ENCODE assay signal across 9 mouse cellular contexts in the genomic region with DNA sequence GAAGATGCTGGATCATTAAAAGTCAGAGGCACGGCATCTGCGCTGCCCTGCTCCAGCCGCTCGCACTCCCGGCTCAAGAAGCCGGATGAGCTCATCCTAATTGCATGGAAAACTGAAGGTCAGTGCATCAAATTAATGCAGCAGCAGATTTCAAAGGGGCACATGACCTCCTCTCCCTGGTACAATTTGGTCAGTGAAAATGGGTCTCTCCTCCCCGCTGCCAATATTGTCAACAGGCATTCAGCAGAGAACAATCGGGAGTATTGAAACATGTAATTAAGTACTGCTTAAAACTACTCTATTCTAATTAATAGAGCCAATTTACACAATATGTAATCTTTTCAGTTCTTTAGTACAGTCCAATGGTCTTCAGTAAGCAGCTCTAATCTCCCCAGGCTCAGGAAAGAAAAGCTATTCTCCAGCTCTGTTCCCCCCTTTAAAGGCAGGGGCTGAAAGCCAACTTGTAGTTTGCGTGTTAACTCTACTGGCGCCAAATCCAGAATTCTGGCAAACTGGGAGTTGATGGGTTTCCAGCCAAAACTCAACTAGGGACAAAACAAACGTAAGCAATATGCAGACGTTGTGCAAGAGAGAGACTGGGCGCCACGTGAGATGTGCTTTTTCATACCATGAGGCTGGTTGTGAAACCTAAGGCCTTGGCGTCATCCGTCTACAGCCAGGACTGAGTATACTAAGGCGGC.
DNase-seq lines count a peak whose midpoint lies in the region; TF ChIP-seq lines count a peak whose summit lies in the region.
"Had no signal": no experiment of that assay in that cellular context is flagged by ENCODE, and none has a peak within 500 bp of the region (broad histone marks: within the 10 kb centered on the region; RNA-seq: fewer than 3 reads in every experiment).

No protein-coding gene starts in this region.

- no peak for TF ChIP-seq CTCF in left cerebral cortex, adult 2 months (IDR thresholded peaks at IDR 0.05)

- H3K4me3 ChIP-seq in left cerebral cortex, adult 2 months: no peak overlapping the region

- intact Hi-C loops in left cerebral cortex, adult 2 months (cut with DNase I): no loop called here

- no peak overlapping the region for H3K27ac ChIP-seq in left cerebral cortex, adult 2 months
- H3K27ac ChIP-seq: kidney, postnatal 0 days had no signal

- peak; percentile 37 to 54 for DNase-seq in cerebellum, postnatal 10 days
- no peak for DNase-seq in cerebellum, adult 8-10 months
- peak; percentile 67 for DNase-seq in embryo, embryonic 10.5 days (ENCODE audit: low spot score)
- DNase-seq in heart, postnatal 4 days: peak; percentile 24
- peak; percentile 75 to 82 for DNase-seq in lung, postnatal 4 days
- no peak for DNase-seq in layer of hippocampus, postnatal 25 days (ENCODE audit: extremely low spot score in 1 of 2, low spot score in 1 of 2)
- no peak for DNase-seq in left cerebral cortex, adult 2 months (ENCODE audit: extremely low spot score in 1 of 2, low spot score in 2 of 2)
- no peak for DNase-seq in cerebellum, postnatal 36 days

Comparison
In these comparisons a context has a peak if more than half of its experiments do, and no peak if none do; other contexts are left out.
1. DNase-seq: peak in cerebellum, postnatal 10 days (2 of 2), embryo, embryonic 10.5 days (single experiment), heart, postnatal 4 days (single experiment) and lung, postnatal 4 days (2 of 2); none in cerebellum, adult 8-10 months (single experiment), layer of hippocampus, postnatal 25 days (0 of 2), left cerebral cortex, adult 2 months (0 of 2) and cerebellum, postnatal 36 days (0 of 2).